Mouse (Mus musculus) heart, embryonic 16.5 days (tissue): ENCODE data around the gene Map4k5. TPM values are rescaled to one million over a fixed set of nuclear protein-coding genes. Genes with fewer than 3 reads are reported as not detected.

ENCODE experiments used
- ATAC-seq: fragments of 200-750 bp; cut with Nextera tagmentation; replicated peaks from 2 replicates; pipeline ENCODE4 v1.8.0; 2017; ENCODE audit warnings: moderate number of reproducible peaks; ENCODE audit not compliant: insufficient read depth, low FRiP score; ENCODE audit errors: extremely low read depth
- H3K27ac ChIP-seq: fragments of 300-500 bp; sonication (generic); 2 replicates; pipeline ENCODE4 v1.5.1; 2014; ENCODE audit warnings: mild to moderate bottlenecking, low read length, control low read depth, moderate library complexity
- H3K27me3 ChIP-seq: fragments of 300-500 bp; sonication (generic); 2 replicates; pipeline ENCODE4 v1.6.1; 2014; ENCODE audit warnings: low read length, mixed read lengths; ENCODE audit not compliant: control insufficient read depth, insufficient read depth
- H3K36me3 ChIP-seq: fragments of 300-500 bp; sonication (generic); 2 replicates; pipeline ENCODE4 v1.6.1; 2014; ENCODE audit not compliant: control insufficient read depth, insufficient read depth
- H3K4me1 ChIP-seq: fragments of 300-500 bp; sonication (generic); 2 replicates; pipeline ENCODE4 v1.6.1; 2014; ENCODE audit warnings: low read length, mixed read lengths; ENCODE audit not compliant: control insufficient read depth, insufficient read depth
- H3K4me2 ChIP-seq: fragments of 300-500 bp; sonication (generic); 2 replicates; pipeline ENCODE4 v1.6.1; 2014; ENCODE audit warnings: low read depth, mild to moderate bottlenecking, control low read depth, low read length
- H3K4me3 ChIP-seq: fragments of 300-500 bp; sonication (generic); 2 replicates; pipeline ENCODE4 v1.5.1; 2014; ENCODE audit warnings: mild to moderate bottlenecking, control low read depth, low read length
- H3K9ac ChIP-seq: fragments of 300-500 bp; sonication (generic); 2 replicates; pipeline ENCODE4 v1.6.1; 2014; ENCODE audit warnings: low read length, control low read depth
- H3K9me3 ChIP-seq: fragments of 300-500 bp; sonication (generic); replicated peaks from 2 replicates; pipeline ENCODE4 v1.6.1; 2016; ENCODE audit warnings: low read length; ENCODE audit not compliant: control insufficient read depth
- WGBS: fragments of 180-500 bp; shearing (Covaris S2); extraction: QIAGEN DNeasy Blood & Tissue Kit; methylation state at CpG from one replicate; pipeline ENCODE4 v1.1.7; 2014; 5-methylcytosine and 5-hydroxymethylcytosine counted together
- polyA plus RNA-seq: library from polyadenylated mRNA; unstranded; fragments of >200 nt; fragmentation: Nextera tagmentation; extraction: Ambion mirVana; gene quantifications from 2 replicates; pipeline ENCODE4 v1.2.1, GENCODE M21; 2015

The Map4k5 gene
- polyA plus RNA-seq, 1 experiment from 2014 or later: 25.2 TPM

- H3K9ac ChIP-seq: no peak overlapping the region
- 66% methylated on average over 2 of the region's 2 CpGs for WGBS
- ATAC-seq: no peak
Measured at GRCm38 (mm10) chr12:69917870-69918269, 24.9 kb upstream of the Map4k5 start.

DNA sequence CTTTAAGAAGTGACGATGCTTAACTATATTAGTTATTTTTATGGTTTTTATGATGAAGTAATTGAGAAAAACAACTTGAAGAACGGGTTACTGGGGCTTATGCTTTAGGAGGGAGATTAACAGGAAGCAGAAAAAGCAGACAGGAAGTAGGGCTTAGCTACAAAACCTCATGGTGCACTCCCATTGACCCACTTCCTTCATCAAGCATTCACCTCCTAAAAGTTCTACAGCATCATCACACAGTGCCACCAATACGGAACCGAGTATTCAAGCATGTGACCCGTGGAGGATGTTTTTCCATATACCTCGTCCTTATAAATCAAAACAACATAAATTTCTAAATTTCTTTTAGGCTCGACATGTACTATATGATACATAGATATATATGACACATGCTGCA lies 19.7 kb upstream of the Map4k5 start:
- Histone ChIP-seq H3K4me2 (no peak overlapping the region), H3K9ac (no peak overlapping the region), H3K36me3 (no peaks in the 10 kb centered on the region), H3K27ac (no peak overlapping the region), H3K27me3 (peaks cover 2% of the 10 kb centered on the region; the same call in 1 of the 2 replicates), H3K9me3 (no peaks in the 10 kb centered on the region), H3K4me3 (no peak overlapping the region), H3K4me1 (peaks cover 6% of the 10 kb centered on the region)
- 86% methylated on average over 7 of the region's 7 CpGs for WGBS
- no peak for ATAC-seq

More at GRCm38 (mm10) chr12:69917870-69918269, 24.9 kb upstream of the Map4k5 start:
- no peak overlapping the region for H3K4me2 ChIP-seq
- H3K4me3 ChIP-seq: no peak overlapping the region
- H3K27ac ChIP-seq: no peak overlapping the region
- no peaks in the 10 kb centered on the region for H3K36me3 ChIP-seq
- H3K9me3 ChIP-seq: no peaks in the 10 kb centered on the region
- no peaks in the 10 kb centered on the region for H3K27me3 ChIP-seq
- no peaks in the 10 kb centered on the region for H3K4me1 ChIP-seq

DNA sequence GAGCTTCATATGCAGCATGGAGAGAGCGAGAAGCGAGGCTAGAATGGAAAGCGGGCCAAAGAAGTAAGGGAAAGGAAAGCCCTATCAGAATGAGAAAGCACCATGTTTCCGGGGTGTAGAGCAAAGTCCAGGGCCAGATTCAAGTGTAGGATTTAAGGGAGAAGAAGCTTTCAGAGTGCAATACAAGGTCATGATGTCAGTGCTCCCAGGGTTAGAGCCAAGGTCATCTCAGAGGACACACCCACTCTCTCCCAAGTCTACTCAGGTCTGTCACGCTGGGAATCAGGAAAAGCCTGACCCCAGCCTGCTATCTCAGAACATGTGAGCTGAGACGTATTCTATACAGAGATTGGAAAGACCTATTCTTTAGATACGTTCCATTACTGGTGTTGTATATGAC lies 18.9 kb upstream of the Map4k5 start:
- H3K27ac ChIP-seq: no peak overlapping the region
- no peak overlapping the region for H3K4me2 ChIP-seq
- peaks cover 2% of the 10 kb centered on the region; the same call in 1 of the 2 replicates for H3K27me3 ChIP-seq
- peaks cover 8% of the 10 kb centered on the region for H3K4me1 ChIP-seq
- no peak overlapping the region for H3K4me3 ChIP-seq
- H3K9me3 ChIP-seq: no peaks in the 10 kb centered on the region
- no peaks in the 10 kb centered on the region for H3K36me3 ChIP-seq
- 78% methylated on average over 7 of the region's 7 CpGs for WGBS
- no peak for ATAC-seq
- H3K9ac ChIP-seq: no peak overlapping the region

GRCm38 (mm10) chr12:69908511-69908900 lies 15.5 kb upstream of the Map4k5 start:
- ATAC-seq: no peak
- no peak overlapping the region for H3K9ac ChIP-seq
- H3K9me3 ChIP-seq: no peaks in the 10 kb centered on the region
- peak overlapping the region; percentile 46 for H3K4me3 ChIP-seq
- H3K4me1 ChIP-seq: peaks cover 8% of the 10 kb centered on the region
- H3K4me2 ChIP-seq: peak overlapping the region; percentile 74
- 44% methylated on average over 19 of the region's 19 CpGs for WGBS
- H3K27me3 ChIP-seq: peaks cover 2% of the 10 kb centered on the region; the same call in 1 of the 2 replicates
- no peak overlapping the region for H3K27ac ChIP-seq
- no peaks in the 10 kb centered on the region for H3K36me3 ChIP-seq

DNA sequence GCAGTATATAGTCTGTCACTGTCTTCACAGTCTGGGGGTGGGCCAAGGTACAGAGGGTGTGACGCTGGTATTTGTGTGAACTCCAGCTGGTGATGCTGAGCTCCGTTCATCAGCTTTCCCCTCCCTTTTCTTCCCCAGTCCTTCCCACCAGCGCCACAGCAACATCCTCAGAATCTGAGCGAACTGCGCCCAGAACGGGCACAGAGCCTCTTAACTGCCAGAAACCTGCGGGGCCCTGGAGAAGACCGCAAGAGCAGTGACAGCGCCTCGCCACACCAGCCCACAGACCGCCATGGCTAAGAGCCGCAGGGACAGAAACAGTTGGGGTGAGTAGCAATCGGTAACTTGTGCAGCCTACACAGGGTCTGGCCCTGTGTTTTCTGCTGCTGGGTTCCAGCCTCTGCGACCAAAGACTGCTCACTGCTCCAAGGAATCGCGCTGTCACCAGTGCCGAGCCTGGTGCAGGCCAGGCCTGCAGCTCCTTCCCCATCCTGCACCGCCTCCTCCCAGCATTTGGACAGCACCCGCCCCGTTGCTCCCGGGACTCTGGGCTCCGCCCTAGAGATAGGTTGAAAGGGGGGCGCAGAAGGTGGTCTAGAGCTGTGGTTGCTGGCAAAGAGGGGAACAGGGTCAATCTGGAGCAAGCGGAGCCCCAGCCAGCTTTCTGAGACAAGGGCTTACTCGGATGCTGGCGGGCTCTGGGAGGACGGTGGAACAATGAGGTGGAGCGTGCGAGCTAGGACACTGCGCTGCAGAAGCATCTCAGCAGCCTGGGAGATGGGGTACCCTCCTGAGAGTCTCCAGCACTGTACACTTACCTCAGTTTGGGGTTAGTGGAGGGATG lies 14.9 kb upstream of the Map4k5 start:
- Histone ChIP-seq H3K9ac (peak overlapping the region; percentile 54), H3K36me3 (no peaks in the 10 kb centered on the region), H3K4me3 (peak overlapping the region; percentile 46), H3K27me3 (peaks cover 2% of the 10 kb centered on the region; the same call in 1 of the 2 replicates), H3K27ac (no peak overlapping the region), H3K9me3 (no peaks in the 10 kb centered on the region), H3K4me2 (peak overlapping the region; percentile 74), H3K4me1 (peaks cover 8% of the 10 kb centered on the region)
- WGBS: 8% methylated on average over 30 of the region's 30 CpGs
- ATAC-seq: peak; percentile 32; the same call in 1 of the 2 replicates

- Histone ChIP-seq H3K36me3 (no peaks in the 10 kb centered on the region), H3K27me3 (peaks cover 2% of the 10 kb centered on the region; the same call in 1 of the 2 replicates), H3K27ac (no peak overlapping the region), H3K9me3 (no peaks in the 10 kb centered on the region), H3K4me3 (no peak overlapping the region), H3K9ac (no peak overlapping the region), H3K4me1 (peaks cover 8% of the 10 kb centered on the region), H3K4me2 (no peak overlapping the region)
- no peak for ATAC-seq
- 55% methylated on average over 2 of the region's 2 CpGs for WGBS
Measured at GRCm38 (mm10) chr12:69904991-69905390, 12.0 kb upstream of the Map4k5 start.

DNA sequence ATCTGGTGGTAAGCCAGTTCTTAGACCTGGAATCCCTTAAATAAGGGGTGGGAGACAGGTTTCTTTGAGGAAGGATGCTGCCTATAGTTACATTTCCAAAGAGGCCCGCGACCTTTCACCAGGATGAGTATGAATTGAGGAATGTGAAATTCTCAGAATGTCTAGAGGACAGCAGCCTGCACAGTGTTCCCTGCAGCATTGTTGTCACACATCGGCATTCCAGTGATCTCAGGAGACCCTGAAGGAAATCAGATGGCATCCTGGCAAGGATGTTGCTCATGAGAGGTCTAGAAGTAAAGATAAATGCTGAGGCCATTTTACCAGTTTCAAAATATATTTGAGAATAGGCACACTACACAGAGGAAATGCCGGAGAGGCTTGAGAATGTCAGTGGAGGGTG lies 5.1 kb upstream of the Map4k5 start:
- WGBS: 30% methylated on average over 4 of the region's 4 CpGs
- no peaks in the 10 kb centered on the region for H3K9me3 ChIP-seq
- ATAC-seq: no peak

GRCm38 (mm10) chr12:69895046-69895445 lies 2.0 kb upstream of the Map4k5 start:
- Histone ChIP-seq H3K9me3 (no peaks in the 10 kb centered on the region), H3K27ac (0 out of 2 replicates have a peak overlapping the region, but pooled peaks have one; percentile 32), H3K27me3 (no peaks in the 10 kb centered on the region), H3K4me3 (no peak overlapping the region), H3K4me1 (peaks cover 20% of the 10 kb centered on the region), H3K9ac (no peak overlapping the region), H3K36me3 (no peaks in the 10 kb centered on the region), H3K4me2 (no peak overlapping the region)
- WGBS: 64% methylated on average over 2 of the region's 2 CpGs
- ATAC-seq: no peak

More for the DNA sequence above, 5.1 kb upstream of the Map4k5 start:
- Histone ChIP-seq H3K27me3 (no peaks in the 10 kb centered on the region), H3K9ac (no peak overlapping the region), H3K27ac (no peak overlapping the region), H3K4me1 (peaks cover 7% of the 10 kb centered on the region; the same call in 1 of the 2 replicates), H3K36me3 (no peaks in the 10 kb centered on the region), H3K4me3 (no peak overlapping the region), H3K4me2 (no peak overlapping the region)

DNA sequence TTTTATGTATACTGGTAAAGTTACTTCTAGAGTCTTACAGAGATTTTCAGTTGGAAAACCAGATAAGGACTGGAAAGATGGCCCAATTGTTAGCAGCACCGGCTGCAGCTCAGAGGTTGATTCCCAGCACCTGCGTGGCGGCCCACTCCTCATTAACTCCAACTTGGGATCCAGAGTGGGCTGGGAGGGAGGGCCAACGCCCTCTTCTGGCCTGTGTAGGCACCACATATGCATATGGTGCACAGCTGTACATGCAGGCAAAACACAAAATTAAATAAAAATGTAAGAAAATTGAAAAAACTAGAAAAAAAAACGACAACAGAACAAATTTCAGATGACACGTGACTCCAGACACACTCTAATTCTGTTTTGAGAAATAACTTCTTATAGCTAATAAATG lies 927 bp upstream of the Map4k5 start:
- WGBS: 62% methylated on average over 6 of the region's 6 CpGs
- H3K4me1 ChIP-seq: peaks cover 27% of the 10 kb centered on the region
- no peaks in the 10 kb centered on the region for H3K36me3 ChIP-seq
- no peaks in the 10 kb centered on the region for H3K9me3 ChIP-seq
- H3K9ac ChIP-seq: no peak overlapping the region
- H3K27ac ChIP-seq: peak overlapping the region; percentile 58
- H3K27me3 ChIP-seq: no peaks in the 10 kb centered on the region
- no peak for ATAC-seq
- H3K4me3 ChIP-seq: no peak overlapping the region
- H3K4me2 ChIP-seq: no peak overlapping the region
